In the genomic region with DNA sequence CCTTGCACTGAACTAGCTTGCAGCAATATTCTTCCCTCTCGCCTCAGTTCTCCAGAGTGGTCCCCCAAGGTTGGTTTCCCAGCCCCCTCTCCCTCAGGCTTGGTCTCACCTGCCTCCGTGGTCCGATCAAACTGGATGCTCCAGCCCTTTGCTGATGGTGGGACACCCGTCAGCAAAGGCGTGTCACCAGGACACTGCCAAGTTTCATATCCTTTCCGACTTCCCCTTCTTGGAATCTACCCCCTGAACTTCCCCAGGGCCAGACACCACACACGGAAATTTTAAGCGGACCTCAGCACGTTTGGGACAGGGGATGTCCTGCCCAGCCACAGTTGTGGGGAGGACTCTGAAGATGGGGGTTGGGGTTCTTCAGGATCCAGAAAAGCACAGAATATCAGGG, we compare ENCODE assay signal across 8 mouse cellular contexts. TPM values are rescaled to one million over a fixed set of nuclear protein-coding genes. Genes with fewer than 3 reads are reported as not detected.
DNase-seq lines count a peak whose midpoint lies in the region; ATAC-seq and TF ChIP-seq lines count a peak whose summit lies in the region.

A gene (minus strand): TSS at position 167 of the 400 bp plus-strand sequence.

- no peaks in the 10 kb centered on the region for H3K36me3 ChIP-seq in midbrain, embryonic 11.5 days (ENCODE audit: control insufficient read depth, insufficient read depth, low read length)
- no peaks in the 10 kb centered on the region for H3K36me3 ChIP-seq in midbrain, embryonic 10.5 days
- H3K36me3 ChIP-seq in limb, embryonic 14.5 days (ENCODE audit: control insufficient read depth, insufficient read depth, low read length), result no peaks in the 10 kb centered on the region

- H3K27me3 ChIP-seq in midbrain, embryonic 11.5 days (ENCODE audit: control insufficient read depth, insufficient read depth, low read length), result peaks cover 26% of the 10 kb centered on the region
- H3K27me3 ChIP-seq in midbrain, embryonic 10.5 days (ENCODE audit: low read depth, poor library complexity, severe bottlenecking), result peaks cover 70% of the 10 kb centered on the region
- peaks cover 29% of the 10 kb centered on the region; the same call in 1 of the 2 replicates for H3K27me3 ChIP-seq in limb, embryonic 14.5 days (ENCODE audit: control insufficient read depth, insufficient read depth, low read length)

- no peak for TF ChIP-seq POLR2A in limb, embryonic 14.5 days (IDR thresholded peaks at IDR 0.05; ENCODE audit: borderline replicate concordance, extremely low read depth, insufficient read depth, insufficient read length)

- H3K4me1 ChIP-seq in midbrain, embryonic 11.5 days (ENCODE audit: control insufficient read depth, insufficient read depth, low read length), result peaks cover 5% of the 10 kb centered on the region; the same call in 1 of the 2 replicates
- peaks cover 32% of the 10 kb centered on the region for H3K4me1 ChIP-seq in midbrain, embryonic 10.5 days
- H3K4me1 ChIP-seq in limb, embryonic 14.5 days (ENCODE audit: control insufficient read depth, insufficient read depth, low read length), result no peaks in the 10 kb centered on the region

- 82% methylated on average over 9 of the region's 9 CpGs for whole genome bisulfite sequencing in midbrain, embryonic 11.5 days
- 79% methylated on average over 9 of the region's 9 CpGs for WGBS in midbrain, embryonic 10.5 days
- 79% methylated on average over 9 of the region's 9 CpGs for WGBS in limb, embryonic 14.5 days

- DNase-seq in midbrain, embryonic 11.5 days (ENCODE audit: low spot score, missing footprints), result no peak
- DNase-seq in midbrain, embryonic 10.5 days (ENCODE audit: low spot score), result no peak
- no peak for DNase-seq in heart, postnatal 4 days
- no peak for DNase-seq in limb, embryonic 14.5 days (ENCODE audit: low spot score)
- no peak for DNase-seq in frontal cortex, postnatal 36 days (ENCODE audit: low spot score in 2 of 2)
- no peak for DNase-seq in right cerebral cortex, adult 2 months (ENCODE audit: low spot score in 2 of 2)
- DNase-seq in yolk sac, embryonic 10.5 days (ENCODE audit: low spot score), result no peak

- no peak within 1 kb of the TSS for H3K4me2 ChIP-seq in midbrain, embryonic 11.5 days
- H3K4me2 ChIP-seq in limb, embryonic 14.5 days (replicated peaks; ENCODE audit: low read depth, low read length, severe bottlenecking), result no peak within 1 kb of the TSS

- no peak within 1 kb of the TSS for H3K27ac ChIP-seq in midbrain, embryonic 11.5 days (ENCODE audit: low read depth, low read length)
- H3K27ac ChIP-seq in midbrain, embryonic 10.5 days (replicated peaks), result no peak within 1 kb of the TSS
- no peak within 1 kb of the TSS for H3K27ac ChIP-seq in limb, embryonic 14.5 days (replicated peaks; ENCODE audit: low read depth, low read length)

- no peak for ATAC-seq in midbrain, embryonic 11.5 days (ENCODE audit: low FRiP score)
- no peak for ATAC-seq in erythroid progenitor cell, adult 5-6 weeks (replicated peaks; ENCODE audit: low FRiP score, poor library complexity, severe bottlenecking)
- no peak for ATAC-seq in limb, embryonic 14.5 days (ENCODE audit: low FRiP score, low read depth)

- H3K4me3 ChIP-seq in midbrain, embryonic 11.5 days (ENCODE audit: low read depth, low read length), result no peak within 1 kb of the TSS
- H3K4me3 ChIP-seq in midbrain, embryonic 10.5 days, result no peak within 1 kb of the TSS
- no peak within 1 kb of the TSS for H3K4me3 ChIP-seq in limb, embryonic 14.5 days (replicated peaks; ENCODE audit: low read length)

- no peaks in the 10 kb centered on the region for H3K9me3 ChIP-seq in midbrain, embryonic 11.5 days (ENCODE audit: control insufficient read depth, low read length)
- H3K9me3 ChIP-seq in midbrain, embryonic 10.5 days (replicated peaks), result no peaks in the 10 kb centered on the region
- no peaks in the 10 kb centered on the region for H3K9me3 ChIP-seq in limb, embryonic 14.5 days (ENCODE audit: control insufficient read depth, low read length)

- H3K9ac ChIP-seq in midbrain, embryonic 11.5 days (ENCODE audit: low read length), result no peak within 1 kb of the TSS
- H3K9ac ChIP-seq in limb, embryonic 14.5 days (ENCODE audit: low read depth, low read length, severe bottlenecking), result no peak within 1 kb of the TSS

RNA-seq across cellular contexts. Expression of the gene that starts here (rescaled TPM):
- 14.3 and 15.3 TPM in 2 replicates for polyA plus RNA-seq in midbrain, embryonic 11.5 days (2014; fragmentation: Nextera tagmentation; extraction: Ambion mirVana)
- 4.9 and 9.1 TPM in 2 replicates for polyA plus RNA-seq in midbrain, embryonic 10.5 days (2016; fragmentation: Nextera tagmentation; extraction: Ambion mirVana)
- 69.2 and 74.6 TPM in 2 replicates for total RNA-seq in erythroid progenitor cell, adult 5-6 weeks (2015; ENCODE audit: low replicate concordance)
- total RNA-seq in erythroid progenitor cell, adult 5-6 weeks (2017; ENCODE audit: low replicate concordance), result 35.7 and 58.5 TPM in 2 replicates
- total RNA-seq in heart, postnatal 4 days (2021), result 10 to 100 TPM; 14.5 to 14.7 TPM
- 27.9 and 34.9 TPM in 2 replicates for polyA plus RNA-seq in limb, embryonic 14.5 days (2012; rRNA removed)
- 40.1 and 46.2 TPM in 2 replicates for polyA plus RNA-seq in limb, embryonic 14.5 days (2014; fragmentation: Nextera tagmentation; extraction: Ambion mirVana)
